Mouse (Mus musculus) cerebellum, adult 2 months (tissue): ENCODE measurements around the gene Pde10a. TPM values are rescaled to one million over a fixed set of nuclear protein-coding genes. Genes with fewer than 3 reads are reported as not detected.

Experiments used
- DNase-seq, 2 experiments: peaks; one replicate each; pipeline ENCODE4 v3.0.0; 2021
- H3K27ac ChIP-seq: fragments of 200-500 bp; 2 replicates; pipeline ENCODE4 v1.5.1; 2012; ENCODE audit warnings: low read length, control low read depth, inconsistent platforms; ENCODE audit not compliant: insufficient read depth
- H3K27me3 ChIP-seq: fragments of 200-500 bp; 2 replicates; pipeline ENCODE4 v1.6.1; 2012; ENCODE audit warnings: inconsistent platforms, mild to moderate bottlenecking, low read length, moderate library complexity; ENCODE audit not compliant: control insufficient read depth, insufficient read depth
- H3K4me1 ChIP-seq: fragments of 200-500 bp; 2 replicates; pipeline ENCODE4 v1.6.1; 2011; ENCODE audit warnings: low read length; ENCODE audit not compliant: control insufficient read depth, insufficient read depth
- H3K4me3 ChIP-seq: fragments of 200-500 bp; replicated peaks from 2 replicates; pipeline ENCODE3; 2011; ENCODE audit warnings: mild to moderate bottlenecking, low read depth, low read length, control low read depth; ENCODE audit not compliant: insufficient read depth
- CTCF ChIP-seq: fragments of 200-500 bp; IDR thresholded peaks from 2 replicates; pipeline ENCODE4 v1.5.1; 2011; ENCODE audit warnings: low read depth, mild to moderate bottlenecking, control low read depth, low read length, moderate library complexity, borderline replicate concordance; ENCODE audit not compliant: insufficient read depth
- POLR2A ChIP-seq: fragments of 200-500 bp; IDR thresholded peaks from 2 replicates; pipeline ENCODE4 v1.6.1; 2011; ENCODE audit warnings: low read length, control low read depth, borderline replicate concordance; ENCODE audit not compliant: insufficient read depth
- WGBS: fragments of 180-500 bp; shearing (Covaris S2); methylation state at CpG from one replicate; pipeline ENCODE4 v1.1.7; 2018; 5-methylcytosine and 5-hydroxymethylcytosine counted together
- polyA plus RNA-seq: library from polyadenylated mRNA; depleted of rRNA; stranded (reverse); fragments of >200 nt; gene quantifications from 2 replicates; pipeline ENCODE4 v1.2.3, GENCODE M21; 2012

The Pde10a gene
- polyA plus RNA-seq, 1 experiment, result 40.9 TPM

DNA sequence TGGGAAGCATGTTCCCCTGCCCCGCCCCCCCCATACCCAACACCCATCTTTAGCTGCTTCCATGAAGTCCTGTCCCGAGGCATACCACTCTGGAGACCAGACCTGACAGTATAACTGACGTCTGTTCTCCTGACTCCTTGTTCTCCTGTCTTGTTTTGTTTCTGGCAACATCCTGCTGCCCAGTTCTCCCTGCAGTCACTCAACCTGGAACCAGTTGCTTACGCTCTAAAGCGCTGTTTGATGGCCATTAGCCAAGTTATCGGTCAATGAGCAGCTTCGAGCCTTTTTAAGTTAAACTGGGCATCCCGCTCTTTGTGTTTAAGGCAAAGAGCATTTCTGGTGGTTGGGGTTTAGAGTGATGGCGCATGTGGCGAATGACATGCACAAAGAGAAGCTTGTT is 195.8 kb downstream of the Pde10a start:
- TF ChIP-seq POLR2A (no peak), CTCF (no peak)
- Histone ChIP-seq H3K27ac (no peak overlapping the region), H3K4me1 (peaks cover 18% of the 10 kb centered on the region), H3K27me3 (no peaks in the 10 kb centered on the region), H3K4me3 (no peak overlapping the region)
- 42% methylated on average over 10 of the region's 10 CpGs for WGBS
- no peak for DNase-seq

DNA sequence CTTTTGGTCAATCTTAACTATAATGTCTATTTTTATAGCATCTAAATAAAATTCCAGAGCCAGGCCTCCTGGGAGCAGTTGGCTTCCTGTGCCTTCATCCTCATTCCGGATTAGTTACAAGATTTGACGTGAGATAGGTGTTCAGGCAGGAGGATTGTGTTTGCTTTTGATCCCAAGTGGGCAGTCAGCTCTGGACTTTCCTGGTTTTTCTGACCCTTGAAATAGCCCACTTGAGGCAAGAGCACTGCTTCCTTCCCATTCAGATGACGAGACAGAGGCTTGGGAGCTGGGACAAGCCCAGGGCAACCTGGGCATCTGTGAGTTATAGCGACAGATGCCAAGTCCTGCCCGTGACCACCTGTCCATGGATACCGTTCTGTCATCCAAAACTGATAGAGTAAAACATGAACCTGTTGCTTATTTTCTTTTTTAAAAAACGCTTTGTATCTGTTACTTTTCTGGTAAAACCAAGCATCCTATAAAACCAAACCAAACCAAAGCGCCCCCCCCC is 199.3 kb downstream of the Pde10a start:
- H3K27me3 ChIP-seq, result no peaks in the 10 kb centered on the region
- H3K27ac ChIP-seq, result no peak overlapping the region
- peaks cover 18% of the 10 kb centered on the region for H3K4me1 ChIP-seq
- H3K4me3 ChIP-seq, result no peak overlapping the region
- WGBS, result 19% methylated on average over 8 of the region's 8 CpGs
- no peak for TF ChIP-seq CTCF
- TF ChIP-seq POLR2A, result no peak
- peak; percentile 78 to 86 for DNase-seq

DNA sequence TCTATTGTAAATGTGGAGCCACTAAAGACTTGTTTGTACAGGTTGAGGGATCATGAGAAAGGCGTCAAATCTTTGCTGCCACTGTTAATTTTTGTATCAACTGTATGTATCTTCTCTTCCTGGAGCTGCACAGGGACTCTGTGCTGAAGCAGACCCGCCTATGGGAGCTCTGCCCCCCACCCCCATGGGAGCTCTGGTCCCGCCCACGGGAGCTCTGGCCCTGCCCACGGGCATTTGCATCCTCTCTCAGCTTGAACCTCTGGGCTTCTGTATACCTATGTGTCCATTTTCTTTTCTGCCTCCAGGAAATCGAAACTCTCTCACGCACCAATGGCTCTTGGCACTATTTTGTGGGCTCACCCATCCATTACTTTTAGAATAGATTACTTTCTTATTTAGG is 203.5 kb downstream of the Pde10a start:
- no peak overlapping the region for H3K4me3 ChIP-seq
- TF ChIP-seq CTCF, result no peak
- TF ChIP-seq POLR2A, result no peak
- DNase-seq, result no peak
- no peak overlapping the region for H3K27ac ChIP-seq
- peaks cover 15% of the 10 kb centered on the region for H3K4me1 ChIP-seq
- no peaks in the 10 kb centered on the region for H3K27me3 ChIP-seq
- WGBS, result 43% methylated on average over 7 of the region's 7 CpGs

DNA sequence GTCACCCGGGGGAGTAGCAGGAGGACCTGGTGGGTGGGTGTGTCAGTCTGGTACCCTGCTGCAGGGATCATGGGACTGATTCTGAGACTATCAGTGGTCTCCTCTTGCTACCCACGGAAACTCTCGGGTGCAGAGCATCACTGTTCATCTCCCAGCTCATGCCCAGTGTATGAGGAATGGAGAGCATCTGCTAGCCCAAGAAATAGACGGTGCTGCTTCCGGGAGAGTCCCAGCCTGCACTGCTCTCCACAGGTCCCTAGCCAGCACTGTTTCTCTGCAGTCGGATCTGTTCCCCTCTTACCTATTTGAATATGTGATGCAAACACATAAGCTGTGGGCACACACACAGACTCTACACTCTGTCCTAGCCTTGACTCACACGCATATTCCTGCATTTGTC is 204.6 kb downstream of the Pde10a start:
- no peak overlapping the region for H3K27ac ChIP-seq
- no peaks in the 10 kb centered on the region for H3K27me3 ChIP-seq
- peaks cover 9% of the 10 kb centered on the region for H3K4me1 ChIP-seq
- DNase-seq, result no peak
- WGBS, result 56% methylated on average over 7 of the region's 7 CpGs
- H3K4me3 ChIP-seq, result no peak overlapping the region
- no peak for TF ChIP-seq POLR2A
- no peak for TF ChIP-seq CTCF

DNA sequence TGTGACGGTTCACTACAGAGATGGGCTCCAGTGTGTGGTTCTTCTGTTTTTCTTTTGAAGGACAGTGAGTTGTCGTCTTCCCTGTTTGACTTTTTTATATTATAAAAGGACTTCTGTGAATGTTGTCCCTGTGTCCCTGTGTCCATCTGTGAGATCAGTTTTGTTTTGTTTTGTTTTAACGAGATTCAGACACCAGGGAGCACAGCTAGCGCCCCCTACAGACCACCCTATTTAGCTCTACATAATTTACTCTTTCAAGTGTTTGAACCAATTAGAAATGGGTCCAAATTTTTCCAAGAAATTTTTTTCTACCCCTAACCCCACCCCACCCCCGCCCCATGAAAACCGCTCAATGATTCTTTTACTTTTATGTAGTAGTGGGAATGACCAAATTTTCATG is 205.9 kb downstream of the Pde10a start:
- TF ChIP-seq CTCF, result no peak
- no peak overlapping the region for H3K27ac ChIP-seq
- H3K4me1 ChIP-seq, result peaks cover 6% of the 10 kb centered on the region
- no peak overlapping the region for H3K4me3 ChIP-seq
- no peaks in the 10 kb centered on the region for H3K27me3 ChIP-seq
- DNase-seq, result no peak
- 63% methylated on average over 6 of the region's 6 CpGs for WGBS

DNA sequence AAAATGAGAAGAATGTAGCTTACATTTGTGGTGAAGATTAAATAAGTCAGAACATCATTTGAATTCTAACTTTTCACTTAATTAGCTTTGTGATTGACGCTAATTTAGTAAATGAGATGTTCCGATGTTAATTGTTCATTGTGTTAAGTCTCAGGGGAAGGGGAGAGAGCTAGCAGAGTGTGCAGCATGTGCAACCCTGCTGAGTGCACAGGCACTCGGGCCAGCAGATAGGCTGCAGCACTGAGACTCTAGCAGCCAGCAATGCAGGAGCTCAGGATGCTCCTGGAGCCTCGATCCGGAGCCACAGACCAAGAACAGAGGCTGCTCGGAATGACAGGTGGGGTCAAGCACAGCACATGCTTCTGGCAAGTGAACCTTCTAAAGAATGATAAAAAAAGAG is 211.1 kb downstream of the Pde10a start:
- 18% methylated on average over 6 of the region's 6 CpGs for WGBS
- H3K27me3 ChIP-seq, result no peaks in the 10 kb centered on the region
- 0 out of 2 replicates have a peak, but pooled peaks have one; percentile 9 for TF ChIP-seq CTCF
- TF ChIP-seq POLR2A, result no peak
- H3K27ac ChIP-seq, result no peak overlapping the region
- peak in 1 of 2 experiments; percentile 33 for DNase-seq
- no peak overlapping the region for H3K4me3 ChIP-seq
- peaks cover 2% of the 10 kb centered on the region; the same call in 1 of the 2 replicates for H3K4me1 ChIP-seq

DNA sequence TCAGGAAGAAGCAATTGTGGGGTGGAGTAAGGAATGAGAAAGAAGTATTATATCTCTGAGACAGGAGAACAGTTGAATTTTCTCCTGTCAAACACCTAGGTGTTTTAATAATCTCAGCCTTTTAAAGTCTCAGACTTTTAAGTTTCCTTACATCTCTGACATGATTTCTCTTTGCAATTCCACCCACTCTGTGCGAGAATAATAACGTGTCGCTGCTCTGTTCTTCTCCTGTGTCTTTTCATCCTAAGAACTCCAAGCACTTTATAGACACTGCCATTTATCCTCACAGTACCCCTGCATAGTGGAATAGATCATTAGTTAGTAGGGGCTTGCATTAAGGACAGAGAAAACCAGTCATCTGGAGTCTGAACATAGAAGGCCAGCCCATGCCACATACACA is 217.6 kb downstream of the Pde10a start:
- 98% methylated on average over 3 of the region's 3 CpGs for WGBS
- DNase-seq, result no peak
- no peaks in the 10 kb centered on the region for H3K27me3 ChIP-seq
- TF ChIP-seq POLR2A (no peak), CTCF (no peak)
- no peak overlapping the region for H3K27ac ChIP-seq
- H3K4me3 ChIP-seq, result no peak overlapping the region
- H3K4me1 ChIP-seq, result no peaks in the 10 kb centered on the region; the same call in 1 of the 2 replicates

DNA sequence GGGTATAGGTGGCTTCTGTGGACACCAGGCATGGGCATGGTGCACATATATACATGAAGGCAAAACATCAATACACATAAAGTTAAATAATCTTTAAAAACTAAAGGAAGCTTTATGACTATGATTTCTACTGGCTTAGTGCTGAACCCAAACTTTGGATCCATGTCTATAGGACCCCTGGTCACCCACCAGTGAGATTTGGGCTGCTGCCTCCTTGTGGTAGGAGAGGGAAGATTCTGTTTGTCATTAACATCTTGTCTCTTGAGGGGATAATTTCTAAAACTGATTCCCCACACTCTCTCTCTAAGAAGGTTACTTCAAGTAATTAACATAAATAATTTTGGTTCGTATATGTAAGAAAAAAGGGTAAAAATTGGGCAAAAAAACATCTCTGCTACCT is 220.2 kb downstream of the Pde10a start:
- TF ChIP-seq CTCF (no peak), POLR2A (no peak)
- 71% methylated on average over 1 of the region's 1 CpGs for WGBS
- no peaks in the 10 kb centered on the region; the same call in 1 of the 2 replicates for H3K4me1 ChIP-seq
- no peak for DNase-seq
- no peak overlapping the region for H3K27ac ChIP-seq
- H3K27me3 ChIP-seq, result no peaks in the 10 kb centered on the region
- H3K4me3 ChIP-seq, result no peak overlapping the region

DNA sequence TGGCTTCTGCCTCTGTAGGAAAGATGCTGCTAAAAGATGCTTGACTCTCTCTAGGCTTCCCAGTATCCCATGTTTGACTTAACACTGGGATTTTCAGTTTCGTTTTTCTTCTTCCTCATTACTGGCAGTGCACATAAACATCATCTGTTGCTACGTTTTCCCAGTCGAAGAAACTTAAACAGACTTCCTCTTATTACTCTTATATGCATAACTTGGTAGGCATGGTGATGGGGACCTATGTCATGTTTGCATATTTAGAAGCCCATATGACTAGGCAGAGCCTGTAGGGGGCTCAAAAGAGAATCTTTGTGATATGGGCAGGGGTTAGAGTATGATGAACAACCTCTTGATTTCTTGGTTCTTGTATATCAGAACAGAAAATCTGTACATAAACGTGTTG is 224.3 kb downstream of the Pde10a start:
- no peaks in the 10 kb centered on the region for H3K27me3 ChIP-seq
- peaks cover 4% of the 10 kb centered on the region; the same call in 1 of the 2 replicates for H3K4me1 ChIP-seq
- DNase-seq, result no peak
- 89% methylated on average over 4 of the region's 4 CpGs for WGBS
- H3K4me3 ChIP-seq, result no peak overlapping the region
- H3K27ac ChIP-seq, result no peak overlapping the region
- TF ChIP-seq POLR2A, result no peak
- TF ChIP-seq CTCF, result no peak
